Mouse (Mus musculus) thymus, adult 2 months (tissue): Measurements from ENCODE around the gene Plcg2.

Experiments used
- CTCF ChIP-seq: fragments of 200-500 bp; IDR thresholded peaks from 2 replicates; pipeline ENCODE4 v1.5.1; 2012; ENCODE audit warnings: mild to moderate bottlenecking, control low read depth, low read length, moderate library complexity, borderline replicate concordance; ENCODE audit not compliant: control insufficient read depth, poor library complexity, insufficient read depth; ENCODE audit errors: extremely low read depth
- POLR2A ChIP-seq: fragments of 200-500 bp; IDR thresholded peaks from 2 replicates; pipeline ENCODE4 v1.6.1; 2012; ENCODE audit warnings: mild to moderate bottlenecking, low read length, control low read depth, moderate library complexity; ENCODE audit not compliant: control insufficient read depth, poor library complexity, insufficient read depth; ENCODE audit errors: extremely low read depth

DNA sequence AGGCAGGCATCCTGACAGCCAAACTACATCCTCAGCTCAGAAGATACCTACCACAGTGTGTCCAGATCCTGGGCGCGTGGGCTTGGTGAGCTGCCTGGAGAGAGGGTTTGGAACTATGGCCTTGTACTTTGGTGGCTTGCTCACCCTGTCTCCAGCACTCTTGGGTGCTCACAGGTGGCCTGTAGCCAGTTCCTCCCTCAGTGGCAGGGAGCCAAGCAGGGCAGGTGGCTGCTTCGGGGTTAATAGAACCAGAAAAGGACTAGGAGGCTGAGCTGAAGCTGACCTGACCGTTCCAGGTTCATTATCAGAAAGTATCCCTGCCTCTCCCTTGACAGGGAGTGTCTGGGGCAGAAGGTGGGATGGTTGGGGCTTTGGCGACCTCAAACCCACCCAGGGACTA lies 48.3 kb downstream of the Plcg2 start:
- TF ChIP-seq CTCF, result no peak
- no peak for TF ChIP-seq POLR2A
